Mouse (Mus musculus) cortical plate, adult 2 months (tissue): Measurements from ENCODE around the gene Fam78a.

Experiments used
- CTCF ChIP-seq: fragments of 200-500 bp; IDR thresholded peaks from 2 replicates; pipeline ENCODE4 v1.5.1; 2011; ENCODE audit warnings: mild to moderate bottlenecking, control low read depth, low read length; ENCODE audit not compliant: insufficient read depth; ENCODE audit errors: extremely low read depth
- POLR2A ChIP-seq: fragments of 200-500 bp; IDR thresholded peaks from 2 replicates; pipeline ENCODE4 v1.6.1; 2011; ENCODE audit warnings: mild to moderate bottlenecking, low read length, control low read depth; ENCODE audit not compliant: insufficient read depth; ENCODE audit errors: extremely low read depth

DNA sequence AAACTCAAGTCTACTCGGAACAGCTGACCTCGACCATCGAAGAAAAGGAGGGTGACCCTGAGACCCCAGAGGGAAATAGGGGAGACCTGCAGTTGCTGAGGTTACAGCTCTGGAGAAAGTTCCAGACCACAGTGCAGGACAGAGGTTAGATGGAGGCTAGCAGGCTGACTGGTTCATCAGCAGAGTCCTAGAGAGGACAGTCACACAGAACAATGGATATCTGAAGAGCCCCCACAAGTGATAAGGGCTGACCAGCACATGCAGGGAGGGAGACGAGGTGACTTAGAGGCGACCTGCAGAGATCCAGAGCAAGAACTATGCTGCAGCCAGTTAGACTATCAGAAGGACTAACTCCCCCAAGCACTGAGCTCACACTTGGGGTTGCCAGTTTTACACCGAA is 25.0 kb downstream of the Fam78a start:
- TF ChIP-seq POLR2A (no peak), CTCF (no peak)
